Mouse (Mus musculus) lung, embryonic 15.5 days (tissue): ENCODE data around the gene Mtr. TPM values are rescaled to one million over a fixed set of nuclear protein-coding genes. Genes with fewer than 3 reads are reported as not detected.
A peak's percentile ranks its signal among the peaks of the same experiment; 100 is the strongest.

ENCODE experiments used
- ATAC-seq: fragments of 200-750 bp; cut with Nextera tagmentation; 2 replicates; pipeline ENCODE4 v1.8.0; 2017; ENCODE audit warnings: moderate number of reproducible peaks, borderline replicate concordance; ENCODE audit not compliant: low FRiP score, low TSS enrichment; ENCODE audit errors: extremely low read depth
- H3K27ac ChIP-seq: fragments of 300-500 bp; sonication (generic); 2 replicates; pipeline ENCODE4 v1.5.1; 2015; ENCODE audit warnings: moderate library complexity, mild to moderate bottlenecking, inconsistent platforms
- H3K27me3 ChIP-seq: fragments of 300-500 bp; sonication (generic); 2 replicates; pipeline ENCODE4 v1.6.1; 2015; ENCODE audit warnings: inconsistent platforms
- H3K36me3 ChIP-seq: fragments of 300-500 bp; sonication (generic); 2 replicates; pipeline ENCODE4 v1.6.1; 2015; ENCODE audit warnings: inconsistent platforms
- H3K4me1 ChIP-seq: fragments of 300-500 bp; sonication (generic); 2 replicates; pipeline ENCODE4 v1.6.1; 2015; ENCODE audit warnings: inconsistent platforms
- H3K4me2 ChIP-seq: fragments of 300-500 bp; sonication (generic); 2 replicates; pipeline ENCODE4 v1.6.1; 2015; ENCODE audit warnings: inconsistent platforms, mild to moderate bottlenecking, moderate library complexity
- H3K4me3 ChIP-seq: fragments of 300-500 bp; sonication (generic); 2 replicates; pipeline ENCODE4 v1.5.1; 2015; ENCODE audit warnings: mild to moderate bottlenecking, inconsistent platforms
- H3K9ac ChIP-seq: fragments of 300-500 bp; sonication (generic); 2 replicates; pipeline ENCODE4 v1.6.1; 2015; ENCODE audit warnings: inconsistent platforms
- H3K9me3 ChIP-seq: fragments of 300-500 bp; sonication (generic); 2 replicates; pipeline ENCODE4 v1.6.1; 2016; ENCODE audit warnings: inconsistent platforms
- WGBS: fragments of 180-500 bp; shearing (Covaris S2); methylation state at CpG from one replicate; pipeline ENCODE4 v1.1.7; 2015; 5-methylcytosine and 5-hydroxymethylcytosine counted together
- polyA plus RNA-seq: library from polyadenylated mRNA; unstranded; fragments of >200 nt; fragmentation: Nextera tagmentation; extraction: Ambion mirVana; gene quantifications from 2 replicates; pipeline ENCODE4 v1.2.1, GENCODE M21; 2015

Mtr gene
- polyA plus RNA-seq, 1 experiment from 2014 or later = 15.4 TPM

DNA sequence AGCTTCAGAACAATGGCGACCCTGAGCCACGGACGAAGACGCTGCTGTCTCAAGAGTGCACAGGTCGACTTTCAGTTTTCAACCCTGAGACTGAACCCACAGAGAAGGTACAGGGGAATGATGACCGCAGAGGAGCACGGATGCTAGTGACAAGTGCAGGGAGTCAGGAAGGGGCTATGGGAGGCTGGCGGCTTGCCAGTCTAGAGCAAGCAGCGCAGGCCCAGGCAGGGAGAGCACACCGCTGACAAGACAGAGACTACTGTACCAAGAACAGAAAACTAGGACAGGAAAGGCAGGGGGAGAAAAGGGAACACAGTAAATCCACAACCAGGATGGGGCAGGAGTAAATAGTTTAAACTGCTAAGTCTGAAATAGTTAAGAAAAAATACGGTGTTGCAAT lies 69.1 kb downstream of the Mtr start:
- peaks cover 21% of the 10 kb centered on the region for H3K36me3 ChIP-seq

DNA sequence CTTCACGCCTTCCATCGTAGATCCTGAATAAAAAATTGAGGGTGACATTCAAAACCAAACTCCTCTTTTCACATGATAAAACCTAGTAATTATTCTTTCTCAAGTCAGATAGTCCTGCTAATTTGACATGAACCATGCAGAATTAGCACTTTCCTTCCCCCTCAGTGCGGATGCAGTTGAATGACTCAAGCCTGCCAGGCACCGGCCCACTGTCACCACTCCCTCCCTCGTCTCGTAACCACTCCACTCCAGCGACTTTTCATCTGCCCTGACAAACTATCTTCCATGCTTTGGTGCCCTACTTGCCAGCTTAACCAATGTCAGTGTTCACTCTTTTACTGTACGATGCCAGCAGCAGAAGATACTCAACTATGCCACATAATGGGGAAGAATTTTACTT lies 78.4 kb downstream of the Mtr start:
- no peaks in the 10 kb centered on the region for H3K4me1 ChIP-seq
- ATAC-seq = no peak
- H3K27me3 ChIP-seq = no peaks in the 10 kb centered on the region
- H3K4me3 ChIP-seq = no peak overlapping the region
- no peaks in the 10 kb centered on the region for H3K36me3 ChIP-seq
- H3K27ac ChIP-seq = no peak overlapping the region
- WGBS = 71% methylated on average over 8 of the region's 8 CpGs
- no peak overlapping the region for H3K4me2 ChIP-seq
- no peak overlapping the region for H3K9ac ChIP-seq
- H3K9me3 ChIP-seq = no peaks in the 10 kb centered on the region

More for the DNA sequence above, 69.1 kb downstream of the Mtr start:
- H3K4me2 ChIP-seq = no peak overlapping the region
- 79% methylated on average over 11 of the region's 11 CpGs for WGBS
- no peak overlapping the region for H3K9ac ChIP-seq
- ATAC-seq = no peak
- no peaks in the 10 kb centered on the region for H3K4me1 ChIP-seq
- H3K27ac ChIP-seq = no peak overlapping the region
- no peaks in the 10 kb centered on the region for H3K9me3 ChIP-seq
- H3K27me3 ChIP-seq = no peaks in the 10 kb centered on the region
- H3K4me3 ChIP-seq = no peak overlapping the region

DNA sequence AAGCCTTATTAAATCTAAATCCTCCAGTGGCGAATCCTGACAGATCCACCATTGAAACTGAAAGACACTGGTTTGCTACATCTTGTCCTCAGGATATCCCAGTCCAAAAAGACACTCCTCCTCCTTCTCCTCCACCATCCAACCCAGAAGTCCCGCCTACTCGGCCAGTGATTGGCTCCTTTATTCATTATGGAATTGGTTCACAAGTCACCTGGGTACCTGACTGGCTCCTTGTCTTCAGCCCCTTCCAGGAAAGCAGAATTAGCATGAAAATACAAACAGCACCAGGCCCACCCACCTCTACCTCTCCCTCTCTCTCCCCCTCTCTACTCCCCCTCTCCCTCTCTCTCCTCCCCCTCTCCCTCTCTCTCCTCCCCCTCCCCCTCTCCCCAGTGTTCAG lies 81.2 kb downstream of the Mtr start:
- Histone ChIP-seq H3K27me3 (no peaks in the 10 kb centered on the region), H3K4me1 (no peaks in the 10 kb centered on the region), H3K9ac (no peak overlapping the region), H3K36me3 (no peaks in the 10 kb centered on the region), H3K4me3 (no peak overlapping the region), H3K9me3 (no peaks in the 10 kb centered on the region), H3K4me2 (0 out of 2 replicates have a peak overlapping the region, but pooled peaks have one; percentile 20), H3K27ac (no peak overlapping the region)
- ATAC-seq = no peak
- 47% methylated on average over 3 of the region's 3 CpGs for WGBS

DNA sequence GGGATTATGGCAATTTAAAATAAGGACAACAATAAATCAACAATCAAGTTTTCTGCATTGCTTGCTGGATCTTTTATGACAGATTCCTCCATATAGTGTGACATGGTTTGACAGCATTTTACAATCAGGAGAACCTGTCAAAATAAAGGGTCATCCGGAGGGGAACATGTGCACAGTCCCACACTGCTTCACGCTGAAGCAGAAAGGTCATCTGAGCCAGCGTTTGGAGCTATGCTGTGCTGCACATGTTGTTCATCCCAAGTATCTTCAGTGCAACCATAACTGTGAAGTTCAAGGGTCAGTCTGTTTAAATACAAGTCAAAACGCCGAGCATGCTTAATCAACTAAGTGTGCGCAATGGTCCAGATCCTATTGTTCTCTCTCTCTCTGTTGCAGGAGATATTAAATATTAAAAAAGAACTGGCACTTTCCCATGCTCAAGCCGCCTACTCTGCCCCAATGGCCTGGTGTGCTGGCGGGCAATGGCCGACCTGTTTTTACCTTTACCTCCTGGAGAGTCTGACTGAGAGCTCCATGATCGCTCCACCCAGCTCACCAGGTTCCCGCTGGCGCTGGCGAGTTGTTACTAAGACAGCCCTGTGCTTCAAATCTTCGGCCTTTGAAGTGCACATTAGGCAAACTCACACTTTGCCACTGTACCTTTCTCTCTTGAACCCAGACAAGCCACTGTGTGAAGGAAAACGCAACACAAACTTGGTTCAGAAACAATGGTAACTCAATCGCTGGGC lies 81.8 kb downstream of the Mtr start:
- WGBS = 30% methylated on average over 16 of the region's 16 CpGs
- Histone ChIP-seq H3K4me3 (no peak overlapping the region), H3K9ac (no peak overlapping the region), H3K4me1 (no peaks in the 10 kb centered on the region), H3K27me3 (no peaks in the 10 kb centered on the region), H3K27ac (no peak overlapping the region), H3K36me3 (no peaks in the 10 kb centered on the region), H3K4me2 (0 out of 2 replicates have a peak overlapping the region, but pooled peaks have one; percentile 20), H3K9me3 (no peaks in the 10 kb centered on the region)
- ATAC-seq = no peak

DNA sequence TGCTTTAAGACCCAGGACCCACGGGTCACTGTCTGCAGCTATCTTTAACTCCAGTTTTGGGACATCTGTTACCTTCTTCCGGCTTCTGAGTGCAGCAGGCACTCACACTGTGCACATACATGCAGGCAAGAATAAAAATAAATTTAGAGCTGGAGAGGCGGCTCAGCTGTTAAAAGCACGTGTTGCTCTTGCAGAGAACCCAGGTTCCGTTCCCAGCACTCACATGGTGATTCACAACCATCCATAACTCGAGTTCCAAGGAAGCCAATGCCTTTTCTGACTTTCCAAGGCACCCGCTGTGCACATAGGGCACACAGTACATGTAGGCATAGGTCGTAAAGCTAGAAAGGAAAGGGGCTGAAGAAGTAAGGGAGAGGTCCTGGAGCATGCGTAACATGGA lies 90.6 kb downstream of the Mtr start:
- H3K27me3 ChIP-seq = no peaks in the 10 kb centered on the region
- no peak overlapping the region for H3K27ac ChIP-seq
- H3K4me3 ChIP-seq = no peak overlapping the region
- no peak overlapping the region for H3K9ac ChIP-seq
- no peaks in the 10 kb centered on the region for H3K9me3 ChIP-seq
- no peaks in the 10 kb centered on the region for H3K36me3 ChIP-seq
- ATAC-seq = no peak
- H3K4me1 ChIP-seq = peaks cover 8% of the 10 kb centered on the region; the same call in 1 of the 2 replicates
- H3K4me2 ChIP-seq = no peak overlapping the region
- WGBS = 72% methylated on average over 9 of the region's 9 CpGs

DNA sequence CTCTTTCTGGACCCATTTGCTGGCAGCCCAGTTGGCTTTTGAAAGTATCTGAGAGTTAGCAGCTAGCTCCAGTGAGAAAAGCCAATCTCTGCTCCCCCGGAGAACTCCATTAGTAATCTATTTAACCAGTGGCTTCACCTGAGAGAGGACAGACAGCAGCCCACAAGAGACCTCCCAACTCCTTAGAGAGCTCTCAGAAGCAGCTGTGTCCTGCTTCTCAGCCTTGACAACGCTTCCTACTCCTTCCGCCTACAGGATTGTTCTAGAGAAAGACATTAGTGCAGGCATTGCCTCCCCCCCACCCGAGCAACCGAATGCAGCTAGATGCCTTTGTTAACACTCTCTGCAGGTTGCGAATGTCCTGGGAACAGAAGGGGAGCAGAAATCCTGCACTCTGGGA lies 91.5 kb downstream of the Mtr start:
- 21% methylated on average over 6 of the region's 6 CpGs for WGBS
- Histone ChIP-seq H3K36me3 (no peaks in the 10 kb centered on the region), H3K9me3 (no peaks in the 10 kb centered on the region), H3K4me3 (no peak overlapping the region), H3K27me3 (no peaks in the 10 kb centered on the region), H3K4me1 (peaks cover 8% of the 10 kb centered on the region; the same call in 1 of the 2 replicates), H3K9ac (no peak overlapping the region), H3K27ac (no peak overlapping the region), H3K4me2 (no peak overlapping the region)
- ATAC-seq = no peak

DNA sequence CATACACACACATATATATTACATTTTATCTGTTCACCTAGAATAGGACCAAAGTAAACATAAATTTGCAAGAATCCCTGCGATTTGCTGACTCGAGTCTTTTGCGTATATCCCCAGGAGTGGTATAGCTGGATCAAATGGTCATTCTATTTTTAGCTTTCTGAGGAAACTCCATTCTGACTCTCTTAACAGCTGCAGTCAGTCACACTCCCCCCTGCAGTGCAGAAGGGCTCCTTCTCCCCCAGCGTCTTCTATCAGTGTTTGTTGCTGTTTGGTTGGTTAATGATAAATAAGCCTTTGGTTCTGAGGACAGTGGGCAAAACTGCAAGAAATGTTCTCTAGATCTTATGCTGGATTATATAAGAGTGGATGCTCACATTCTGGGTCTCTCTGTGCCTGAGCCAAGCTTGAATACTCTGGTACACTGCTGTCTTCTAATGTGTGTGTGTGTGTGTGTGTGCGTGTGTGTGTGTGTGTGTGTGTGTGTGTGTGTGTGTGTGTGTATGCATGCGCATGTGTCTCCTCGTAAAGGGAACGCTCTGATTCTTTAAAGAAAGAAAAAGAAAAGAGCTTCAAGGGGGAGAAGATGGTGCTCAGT lies 92.4 kb downstream of the Mtr start:
- H3K4me2 ChIP-seq = no peak overlapping the region
- H3K36me3 ChIP-seq = no peaks in the 10 kb centered on the region
- WGBS = 31% methylated on average over 8 of the region's 8 CpGs
- H3K9ac ChIP-seq = no peak overlapping the region
- H3K9me3 ChIP-seq = no peaks in the 10 kb centered on the region
- H3K27me3 ChIP-seq = no peaks in the 10 kb centered on the region
- H3K27ac ChIP-seq = 0 out of 2 replicates have a peak overlapping the region, but pooled peaks have one; percentile 9
- ATAC-seq = peak; percentile 92; the same call in 1 of the 2 replicates
- H3K4me1 ChIP-seq = peaks cover 8% of the 10 kb centered on the region; the same call in 1 of the 2 replicates
- H3K4me3 ChIP-seq = no peak overlapping the region

DNA sequence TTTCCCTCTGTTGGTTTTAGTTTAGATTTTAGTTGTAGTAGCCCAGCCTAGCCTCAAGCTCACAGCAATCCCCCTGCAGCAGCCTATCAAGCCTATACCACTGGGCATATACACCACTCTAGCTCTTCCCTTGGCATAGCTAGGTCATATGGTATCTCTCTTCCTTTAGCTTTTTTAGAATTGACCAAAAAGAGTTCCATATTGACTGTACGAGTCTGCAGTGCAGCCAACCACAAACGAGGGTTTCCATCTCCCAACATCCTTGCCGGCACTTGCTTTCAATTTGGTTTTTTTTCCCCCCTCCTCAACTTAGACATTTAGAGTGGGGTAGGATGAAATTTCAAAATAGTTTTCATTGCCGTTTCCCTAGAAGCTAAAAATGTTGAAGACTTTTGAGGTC lies 95.5 kb downstream of the Mtr start:
- Histone ChIP-seq H3K4me3 (no peak overlapping the region), H3K4me1 (peaks cover 8% of the 10 kb centered on the region), H3K4me2 (no peak overlapping the region), H3K9me3 (no peaks in the 10 kb centered on the region), H3K36me3 (no peaks in the 10 kb centered on the region), H3K9ac (no peak overlapping the region), H3K27me3 (no peaks in the 10 kb centered on the region), H3K27ac (no peak overlapping the region)
- ATAC-seq = no peak
- WGBS = 84% methylated on average over 4 of the region's 4 CpGs

DNA sequence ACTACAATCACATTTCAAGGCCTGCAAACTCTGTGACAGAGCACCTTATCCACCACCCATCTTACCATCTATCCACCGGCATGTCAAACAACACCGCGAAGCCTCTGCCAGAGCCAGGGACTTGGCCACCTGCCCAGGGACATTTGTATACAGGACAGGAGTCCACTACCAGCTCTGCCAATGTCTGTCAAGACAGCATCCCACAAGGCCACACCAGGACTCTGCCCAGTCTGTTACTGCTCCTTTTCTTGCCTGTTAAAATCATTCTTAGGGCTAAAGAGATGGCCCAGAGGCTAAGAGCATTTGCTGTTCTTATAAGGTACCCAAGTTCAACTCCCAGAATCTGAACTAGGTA lies 97.8 kb downstream of the Mtr start:
- H3K4me1 ChIP-seq = no peaks in the 10 kb centered on the region; the same call in 1 of the 2 replicates
- no peak overlapping the region for H3K4me3 ChIP-seq
- no peak for ATAC-seq
- no peak overlapping the region for H3K27ac ChIP-seq
- H3K9ac ChIP-seq = no peak overlapping the region
- H3K4me2 ChIP-seq = no peak overlapping the region
- no peaks in the 10 kb centered on the region for H3K27me3 ChIP-seq
- H3K36me3 ChIP-seq = no peaks in the 10 kb centered on the region
- WGBS = 33% methylated on average over 3 of the region's 3 CpGs
- H3K9me3 ChIP-seq = no peaks in the 10 kb centered on the region

DNA sequence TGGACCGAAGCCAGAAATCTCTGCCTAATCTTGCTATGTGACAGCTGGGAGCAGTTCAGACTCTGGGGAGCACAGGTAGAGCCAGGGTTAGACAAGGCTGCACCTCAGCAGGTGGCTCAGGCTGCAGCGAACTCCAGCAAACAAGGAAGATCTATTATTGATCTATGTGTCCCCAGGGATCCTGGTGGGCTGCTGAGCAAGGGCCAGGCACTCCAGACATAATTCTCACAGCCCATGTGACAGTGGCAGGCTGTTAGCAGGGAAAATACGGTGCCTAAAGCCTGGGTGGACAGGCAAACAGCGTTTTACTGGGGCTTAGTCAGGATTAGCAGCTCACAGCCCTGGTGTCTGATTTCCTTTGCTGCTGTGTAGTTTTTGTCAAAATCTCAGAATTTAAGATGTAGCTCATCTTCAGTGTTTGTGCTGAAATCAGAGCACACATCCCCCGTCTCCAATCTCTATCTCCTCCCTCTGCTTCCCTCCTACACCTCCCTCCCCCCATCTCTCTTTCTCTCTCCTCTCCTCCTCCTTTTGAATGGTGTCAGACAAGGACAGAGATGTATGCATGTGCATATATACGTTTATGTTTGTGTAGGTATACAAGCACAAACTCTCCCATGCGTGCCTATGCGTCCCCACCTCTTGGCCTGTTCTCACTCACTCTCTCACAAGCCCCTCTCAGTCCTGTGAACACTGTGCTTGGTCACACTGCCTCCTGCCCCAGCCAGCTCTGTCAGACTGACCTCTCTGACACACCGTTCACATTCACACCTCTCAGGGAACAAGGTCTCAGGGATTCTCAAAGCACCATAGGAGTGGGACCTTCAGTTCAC lies 98.4 kb downstream of the Mtr start:
- H3K4me3 ChIP-seq = no peak overlapping the region
- H3K4me1 ChIP-seq = no peaks in the 10 kb centered on the region; the same call in 1 of the 2 replicates
- ATAC-seq = 0 out of 2 replicates have a peak, but pooled peaks have one; percentile 27
- WGBS = 34% methylated on average over 9 of the region's 9 CpGs
- no peak overlapping the region for H3K9ac ChIP-seq
- H3K27ac ChIP-seq = no peak overlapping the region
- no peak overlapping the region for H3K4me2 ChIP-seq
- H3K36me3 ChIP-seq = no peaks in the 10 kb centered on the region
- H3K9me3 ChIP-seq = no peaks in the 10 kb centered on the region
- no peaks in the 10 kb centered on the region for H3K27me3 ChIP-seq

DNA sequence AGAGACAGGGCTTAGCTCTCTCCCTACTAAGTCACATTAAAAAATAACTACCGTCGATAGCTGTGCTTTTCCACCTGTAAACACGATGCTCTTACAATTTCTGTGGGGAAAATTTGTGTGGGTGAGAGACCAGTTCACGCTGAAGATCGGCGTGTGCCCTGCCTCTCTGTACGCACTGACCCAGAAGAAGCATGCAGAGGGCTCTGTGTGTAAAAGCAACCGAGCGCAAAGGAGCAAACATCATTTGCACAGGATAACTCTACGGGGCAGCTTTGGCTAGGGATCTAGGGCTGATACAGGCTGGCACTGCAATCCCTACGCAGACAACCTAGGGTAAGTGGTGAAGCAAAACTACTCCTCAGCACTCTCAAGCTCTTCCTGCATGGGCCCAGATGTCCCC lies 104.0 kb downstream of the Mtr start:
- 65% methylated on average over 11 of the region's 11 CpGs for WGBS
- no peaks in the 10 kb centered on the region for H3K4me1 ChIP-seq
- H3K27me3 ChIP-seq = no peaks in the 10 kb centered on the region
- ATAC-seq = no peak
- H3K27ac ChIP-seq = no peak overlapping the region
- no peaks in the 10 kb centered on the region for H3K36me3 ChIP-seq
- H3K9me3 ChIP-seq = no peaks in the 10 kb centered on the region
- no peak overlapping the region for H3K4me3 ChIP-seq
- no peak overlapping the region for H3K4me2 ChIP-seq
- H3K9ac ChIP-seq = no peak overlapping the region
